Mouse (Mus musculus): ENCODE results near the gene Gm20431. TPM values are rescaled to one million over a fixed set of nuclear protein-coding genes. Genes with fewer than 3 reads are reported as not detected.
A peak's percentile ranks its signal among the peaks of the same experiment; 100 is the strongest.

Gene Gm20431
- total RNA-seq, 4 experiments from 2014 or later: 5.9 to 14.3 (median 9.0) TPM

- DNase-seq (ENCODE audit: low spot score in 2 of 2): no peak
These were observed 58.9 kb downstream of the Gm20431 start for GRCm38 (mm10) chr2:167602364-167602763.

- DNase-seq (ENCODE audit: low spot score in 2 of 2): no peak
These were observed 60.8 kb downstream of the Gm20431 start for GRCm38 (mm10) chr2:167600481-167600995.

GRCm38 (mm10) chr2:167599917-167600316, 61.4 kb downstream of the Gm20431 start:
- DNase-seq (ENCODE audit: low spot score in 2 of 2): no peak

GRCm38 (mm10) chr2:167599195-167599594, 62.1 kb downstream of the Gm20431 start:
- no peak for DNase-seq (ENCODE audit: low spot score in 2 of 2)

- no peak for DNase-seq (ENCODE audit: low spot score in 2 of 2)
These were observed 63.7 kb downstream of the Gm20431 start for GRCm38 (mm10) chr2:167597492-167598186.

- no peak for DNase-seq (ENCODE audit: low spot score in 2 of 2)
These were observed 64.4 kb downstream of the Gm20431 start for GRCm38 (mm10) chr2:167596726-167597491.

GRCm38 (mm10) chr2:167596262-167596661, 65.0 kb downstream of the Gm20431 start:
- DNase-seq (ENCODE audit: low spot score in 2 of 2): no peak

GRCm38 (mm10) chr2:167595761-167596171, 65.5 kb downstream of the Gm20431 start:
- peak; percentile 63 to 64 for DNase-seq (ENCODE audit: low spot score in 2 of 2)

GRCm38 (mm10) chr2:167594444-167594934, 66.8 kb downstream of the Gm20431 start:
- peak; percentile 90 to 93 for DNase-seq (ENCODE audit: low spot score in 2 of 2)

GRCm38 (mm10) chr2:167593551-167594250, 67.6 kb downstream of the Gm20431 start:
- DNase-seq (ENCODE audit: low spot score in 2 of 2): no peak

- peak in 1 of 2 experiments; percentile 39 for DNase-seq (ENCODE audit: low spot score in 2 of 2)
These were observed 72.3 kb downstream of the Gm20431 start for GRCm38 (mm10) chr2:167588774-167589577.

GRCm38 (mm10) chr2:167586976-167587375, 74.3 kb downstream of the Gm20431 start:
- no peak for DNase-seq (ENCODE audit: low spot score in 2 of 2)

- peak in 1 of 2 experiments; percentile 34 for DNase-seq (ENCODE audit: low spot score in 2 of 2)
These were observed 75.3 kb downstream of the Gm20431 start for GRCm38 (mm10) chr2:167586041-167586440.

GRCm38 (mm10) chr2:167585273-167585672, 76.0 kb downstream of the Gm20431 start:
- no peak for DNase-seq (ENCODE audit: low spot score in 2 of 2)

- no peak for DNase-seq (ENCODE audit: low spot score in 2 of 2)
These were observed 77.9 kb downstream of the Gm20431 start for GRCm38 (mm10) chr2:167583161-167583952.

GRCm38 (mm10) chr2:167578521-167578920, 82.8 kb downstream of the Gm20431 start:
- no peak for DNase-seq (ENCODE audit: low spot score in 2 of 2)

- DNase-seq (ENCODE audit: low spot score in 2 of 2): no peak
These were observed 84.0 kb downstream of the Gm20431 start for GRCm38 (mm10) chr2:167577186-167577785.

GRCm38 (mm10) chr2:167576121-167576620, 85.1 kb downstream of the Gm20431 start:
- DNase-seq (ENCODE audit: low spot score in 2 of 2): no peak

- DNase-seq (ENCODE audit: low spot score in 2 of 2): no peak
These were observed 85.7 kb downstream of the Gm20431 start for GRCm38 (mm10) chr2:167575581-167575980.
